Mouse (Mus musculus) thymus, postnatal 0 days (tissue): ENCODE results near the gene Top2b. TPM values are rescaled to one million over a fixed set of nuclear protein-coding genes. Genes with fewer than 3 reads are reported as not detected.

Experiments
- DNase-seq: peaks from one replicate; pipeline ENCODE4 v3.0.0-alpha.2; 2015; ENCODE audit warnings: low spot score
- polyA plus RNA-seq: library from polyadenylated mRNA; unstranded; fragments of >200 nt; fragmentation: Nextera tagmentation; extraction: Ambion mirVana; gene quantifications from 2 replicates; pipeline ENCODE4 v1.2.1, GENCODE M21; 2015

The Top2b gene
- polyA plus RNA-seq: 69.1 and 93.3 TPM in 2 replicates

GRCm38 (mm10) chr14:16364878-16365337 is at the start of gene Top2b:
Gene Top2b (plus strand): TSS chr14:16365179.
- DNase-seq: peak; percentile 99

- no peak for DNase-seq
Measured at GRCm38 (mm10) chr14:16316715-16317114, 48.3 kb upstream of the Top2b start.

GRCm38 (mm10) chr14:16319818-16320217 is 45.2 kb upstream of the Top2b start:
- no peak for DNase-seq

GRCm38 (mm10) chr14:16324394-16324793 is 40.6 kb upstream of the Top2b start:
- DNase-seq: no peak

GRCm38 (mm10) chr14:16325208-16325607 is 39.8 kb upstream of the Top2b start:
- no peak for DNase-seq

- DNase-seq: no peak
Measured at GRCm38 (mm10) chr14:16328531-16328930, 36.4 kb upstream of the Top2b start.

- no peak for DNase-seq
Measured at GRCm38 (mm10) chr14:16328959-16329480, 36.0 kb upstream of the Top2b start.

GRCm38 (mm10) chr14:16329756-16330155 is 35.2 kb upstream of the Top2b start:
- DNase-seq: no peak

- peak; percentile 29 for DNase-seq
Measured at GRCm38 (mm10) chr14:16334260-16334659, 30.7 kb upstream of the Top2b start.

GRCm38 (mm10) chr14:16335835-16336417 is 29.1 kb upstream of the Top2b start:
- DNase-seq: peak; percentile 20

GRCm38 (mm10) chr14:16347505-16347904 is 17.5 kb upstream of the Top2b start:
- no peak for DNase-seq

GRCm38 (mm10) chr14:16359704-16360103 is 5.3 kb upstream of the Top2b start:
- DNase-seq: no peak

- peak; percentile 74 for DNase-seq
Measured at GRCm38 (mm10) chr14:16364161-16364831, 683 bp upstream of the Top2b start.

- DNase-seq: peak; percentile 74
Measured at GRCm38 (mm10) chr14:16365362-16366173, 589 bp downstream of the Top2b start.

GRCm38 (mm10) chr14:16366174-16366889 is 1.4 kb downstream of the Top2b start:
- DNase-seq: peak; percentile 32

- DNase-seq: no peak
Measured at GRCm38 (mm10) chr14:16366986-16367385, 2.0 kb downstream of the Top2b start.

- peak; percentile 46 for DNase-seq
Measured at GRCm38 (mm10) chr14:16372761-16373160, 7.8 kb downstream of the Top2b start.

- DNase-seq: no peak
Measured at GRCm38 (mm10) chr14:16373190-16373589, 8.2 kb downstream of the Top2b start.

- DNase-seq: peak; percentile 88
Measured at GRCm38 (mm10) chr14:16379917-16380570, 15.1 kb downstream of the Top2b start.

GRCm38 (mm10) chr14:16384783-16385182 is 19.8 kb downstream of the Top2b start:
- DNase-seq: no peak

GRCm38 (mm10) chr14:16405187-16405586 is 40.2 kb downstream of the Top2b start:
- no peak for DNase-seq
